Mouse (Mus musculus) ovary, postnatal 10 days (tissue): ENCODE results near the gene Gm26897.

Experiments used
- DNase-seq: peaks from one replicate; pipeline ENCODE4 v3.0.0; 2022; ENCODE audit warnings: low spot score

Gm26897 gene

DNA sequence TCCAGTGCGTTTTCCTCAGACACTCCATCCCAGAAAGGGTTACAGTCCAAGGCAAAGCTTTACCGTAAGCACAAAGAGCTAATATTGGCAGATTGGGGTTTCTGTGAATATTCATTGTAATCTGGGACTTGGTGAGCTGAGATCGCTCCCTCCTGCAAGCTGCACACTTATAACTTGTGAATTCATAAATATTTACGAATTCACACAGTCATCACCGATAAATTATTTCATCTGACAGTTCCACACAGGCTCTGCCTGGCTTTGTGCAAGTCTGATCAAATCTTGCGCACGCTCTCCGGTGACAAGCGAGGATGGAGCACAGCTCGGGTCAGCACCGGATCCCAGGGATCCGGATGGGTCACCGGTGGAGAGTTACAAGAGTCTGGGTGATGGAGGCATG lies 16.4 kb downstream of the Gm26897 start:
- no peak for DNase-seq

DNA sequence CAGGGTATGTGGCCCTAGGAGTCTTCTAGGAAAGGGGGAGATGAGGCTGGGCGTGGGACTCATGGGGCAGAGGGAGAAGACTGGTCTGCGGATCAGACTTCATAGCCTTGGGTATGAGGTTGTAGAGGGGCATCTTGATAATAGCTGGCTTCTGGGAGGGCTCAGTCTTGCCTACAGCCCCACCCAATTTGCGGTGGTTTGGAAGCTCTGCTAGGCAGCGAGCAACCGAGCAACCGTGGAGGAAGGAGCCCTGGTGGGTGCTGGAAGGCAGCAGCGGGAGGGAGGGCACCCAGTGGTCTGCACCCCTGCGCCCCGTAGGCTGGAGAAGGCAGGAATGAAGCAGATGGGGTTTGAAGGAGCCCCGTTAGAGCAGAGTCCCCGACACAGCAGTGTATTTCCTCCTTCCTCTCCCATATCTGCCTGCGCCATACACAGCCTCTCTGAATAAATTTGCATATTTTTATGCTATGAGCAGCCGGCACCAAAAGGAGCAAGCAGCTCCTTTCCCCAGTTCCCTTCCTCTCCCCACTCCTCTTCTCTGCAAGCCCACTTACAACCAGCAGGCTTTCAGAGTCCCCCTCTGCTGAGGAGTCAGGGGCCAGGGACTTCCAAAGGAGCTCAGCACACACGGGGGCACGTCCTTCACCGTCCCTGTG lies 20.9 kb downstream of the Gm26897 start:
- DNase-seq: no peak

DNA sequence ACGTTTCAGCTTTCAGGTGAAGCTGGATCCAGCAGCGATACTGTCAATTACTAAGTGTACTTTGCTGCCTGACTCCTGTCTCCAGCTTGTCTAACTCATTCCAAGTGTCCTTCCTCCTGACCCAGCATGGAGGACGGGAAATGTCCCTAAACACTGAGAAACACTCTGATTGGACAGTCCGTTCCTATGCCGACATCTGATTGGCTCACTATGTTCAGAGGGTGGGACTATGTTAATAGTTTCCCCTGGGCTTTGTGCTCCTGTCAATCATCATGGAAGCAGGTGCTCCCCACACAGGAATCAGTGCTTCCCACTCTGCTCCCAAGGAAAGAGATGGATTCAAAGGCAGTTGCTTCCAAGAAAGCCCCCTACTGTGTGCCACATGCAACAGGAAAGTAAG lies 21.6 kb downstream of the Gm26897 start:
- DNase-seq: no peak

DNA sequence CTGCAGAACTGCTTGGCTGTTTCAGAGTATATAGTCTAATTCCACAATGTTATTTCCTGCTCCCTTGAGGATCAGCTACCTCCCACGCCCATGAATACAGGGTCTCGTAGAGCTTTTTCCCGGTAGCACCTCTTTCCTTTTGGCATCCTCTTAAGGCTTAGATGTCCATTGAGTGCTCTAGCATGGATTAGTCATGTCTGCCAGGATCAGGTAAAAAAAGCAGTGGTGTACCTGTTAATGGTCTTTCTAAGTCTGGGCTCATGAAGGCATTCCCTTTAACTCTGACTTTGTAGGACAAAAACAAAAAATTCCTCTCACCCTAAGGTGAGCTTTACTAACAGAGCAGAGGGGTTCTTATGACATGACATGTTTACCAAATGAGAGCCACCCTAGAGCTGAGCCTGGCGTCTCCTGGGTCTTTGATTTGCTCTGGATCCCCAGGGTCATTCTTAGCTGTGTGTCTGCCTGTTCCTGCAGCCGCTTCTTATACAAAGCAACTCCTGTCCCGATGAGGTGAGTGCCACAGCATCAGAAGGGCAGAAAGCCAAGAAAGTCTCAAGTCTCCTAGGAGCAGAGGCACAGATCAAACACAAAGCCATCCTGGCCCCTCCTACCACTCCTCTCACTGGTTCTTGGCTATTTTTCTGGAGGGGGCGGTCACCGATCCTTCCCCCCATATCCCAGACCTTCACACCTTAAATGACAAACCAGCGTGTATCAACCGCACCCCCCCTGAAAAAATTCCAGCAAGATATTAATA lies 27.2 kb downstream of the Gm26897 start:
- no peak for DNase-seq

- no peak for DNase-seq
Observed at GRCm38 (mm10) chr5:111761574-111761973, 27.9 kb downstream of the Gm26897 start.

DNA sequence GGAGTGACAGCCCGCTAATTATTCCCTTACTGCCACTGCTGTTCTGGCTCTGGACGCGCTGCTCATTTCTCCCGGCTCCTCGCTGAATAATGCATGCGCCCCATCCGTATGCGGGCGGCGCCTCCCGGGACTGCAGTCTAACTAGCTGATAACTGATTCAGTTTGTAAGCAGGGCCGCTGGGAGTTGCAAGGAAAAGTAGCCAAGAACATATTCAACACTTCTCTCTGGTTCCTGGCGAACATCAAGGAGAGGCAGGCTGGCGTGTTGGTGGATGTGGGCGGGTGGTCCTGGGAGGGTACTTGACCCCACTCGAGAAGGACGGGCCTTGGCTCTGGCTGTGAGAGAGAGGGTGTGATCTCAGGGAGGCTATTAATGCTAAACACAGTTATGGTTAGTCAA lies 28.4 kb downstream of the Gm26897 start:
- no peak for DNase-seq

DNA sequence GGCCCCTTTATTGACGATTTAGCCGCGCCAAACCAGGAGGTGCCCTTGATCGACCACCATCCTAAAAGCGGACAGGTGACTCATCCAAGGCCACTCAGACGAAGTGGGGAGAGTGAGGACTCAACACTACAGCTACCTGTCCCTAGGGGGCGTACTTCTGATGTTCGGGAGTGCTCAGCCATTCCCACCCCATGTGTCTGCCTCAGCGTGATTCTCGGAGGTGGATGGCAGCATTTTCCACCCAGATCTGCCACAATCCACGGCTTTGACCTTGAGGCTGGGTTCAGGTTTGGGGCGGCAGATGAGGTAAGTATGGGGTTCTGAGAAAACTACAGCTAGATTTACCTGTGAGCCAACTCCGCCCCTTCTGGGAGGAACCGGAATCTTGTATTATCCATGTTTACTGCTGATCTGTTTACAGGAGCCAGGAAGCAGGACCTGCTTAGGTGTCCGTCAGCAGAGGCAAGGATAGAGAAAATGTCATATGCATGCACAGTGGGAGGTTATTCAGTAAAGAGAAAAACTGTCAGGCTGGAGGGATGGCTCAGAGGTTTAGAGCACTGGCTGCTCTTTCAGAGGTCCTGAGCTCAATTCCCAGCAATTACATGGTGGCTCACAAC lies 32.1 kb downstream of the Gm26897 start:
- DNase-seq: no peak

DNA sequence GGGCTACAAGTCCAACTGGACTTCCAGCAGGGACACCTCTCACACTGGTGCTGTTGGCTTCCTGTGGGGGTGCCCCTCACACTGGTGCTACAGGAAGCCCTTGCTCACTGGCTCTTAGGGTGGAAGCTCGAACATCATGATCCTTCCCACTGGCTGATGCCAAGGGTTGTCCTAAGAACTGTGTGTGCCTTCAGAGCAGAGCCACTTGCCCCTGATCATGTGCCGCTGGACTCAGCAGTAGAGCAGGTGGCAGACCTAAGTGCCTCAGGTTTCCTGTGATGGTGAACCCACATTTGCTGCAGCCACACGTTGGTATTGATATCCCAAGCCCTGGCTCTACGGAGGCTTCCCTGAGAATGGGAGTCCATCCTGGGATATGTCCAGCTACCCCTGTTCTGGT lies 33.0 kb downstream of the Gm26897 start:
- no peak for DNase-seq

DNA sequence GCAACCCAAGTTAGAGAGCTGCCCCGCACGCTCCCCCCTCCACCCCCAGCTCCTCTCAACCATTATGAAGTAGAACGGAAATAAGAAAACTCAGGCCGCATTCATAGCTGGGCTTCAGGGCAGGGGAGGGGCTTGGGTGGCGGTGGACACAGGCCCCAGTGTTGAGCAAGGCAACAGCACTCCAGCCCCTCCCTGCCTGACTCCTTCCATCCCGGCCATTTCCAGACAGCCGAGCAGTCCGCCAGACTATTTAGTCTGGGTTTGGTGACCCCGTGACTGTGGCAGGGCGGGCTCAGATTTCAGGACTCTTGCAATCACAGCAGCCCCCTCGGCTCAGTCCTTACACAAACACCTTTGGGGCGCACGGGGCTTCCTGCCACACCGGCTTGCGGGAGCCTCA lies 36.5 kb downstream of the Gm26897 start:
- no peak for DNase-seq

DNA sequence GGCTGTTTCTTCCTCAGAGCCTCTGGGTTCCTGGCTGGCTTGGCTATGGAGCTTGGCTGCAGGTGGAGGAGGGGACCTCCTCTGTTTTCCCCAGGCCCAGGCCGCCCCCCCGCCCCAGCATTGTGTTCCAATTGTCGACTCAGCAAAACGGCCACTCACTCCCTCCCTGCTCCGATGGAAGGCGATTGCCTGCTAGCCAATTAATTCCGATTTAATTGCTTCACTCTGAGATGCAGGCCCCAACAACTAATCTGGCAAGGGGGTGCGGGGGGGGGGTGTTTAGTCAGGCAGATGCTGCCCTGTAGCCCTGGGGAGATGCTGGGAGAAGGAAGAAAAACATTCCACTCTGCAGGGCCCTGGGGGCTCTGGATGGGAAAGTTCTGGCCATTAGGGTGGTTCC lies 38.4 kb downstream of the Gm26897 start:
- no peak for DNase-seq

DNA sequence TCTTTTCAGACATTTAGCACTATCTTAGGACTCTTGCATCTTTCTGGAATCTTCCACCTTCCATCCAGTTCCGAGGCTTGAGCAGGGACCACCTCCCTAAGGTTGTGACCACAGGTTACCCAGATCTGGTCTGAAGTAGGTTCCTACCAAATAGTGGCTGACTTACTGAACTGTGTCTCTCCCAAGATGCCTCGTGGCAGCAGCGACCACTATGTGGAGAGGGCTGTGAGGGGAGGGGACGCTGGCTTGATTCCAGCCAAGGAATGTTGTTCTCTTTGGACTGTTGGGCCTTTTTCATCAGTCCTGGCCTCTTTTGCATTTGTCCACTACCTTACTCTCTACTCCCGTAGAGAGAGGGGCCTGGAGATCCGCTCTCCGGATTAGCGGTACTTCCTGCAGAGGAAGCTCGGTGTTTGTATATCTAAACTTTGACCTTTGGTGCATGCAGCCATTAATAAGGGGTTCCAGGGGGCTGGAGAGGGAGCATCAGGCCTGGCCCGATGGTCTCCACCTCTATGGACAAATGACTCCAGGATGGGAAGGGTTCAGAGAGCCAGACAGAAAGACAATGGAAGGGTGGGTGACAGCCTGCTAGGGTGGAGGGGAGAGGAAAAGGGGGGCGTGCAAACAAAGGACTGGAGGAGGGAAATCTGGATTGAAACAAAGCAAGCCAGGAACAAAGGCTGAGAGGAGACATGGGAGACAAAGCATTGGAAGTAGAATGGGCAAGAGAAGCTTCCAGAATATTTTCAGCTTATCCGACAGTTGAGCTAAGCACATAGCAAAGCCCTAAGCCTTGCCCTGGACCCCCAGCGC lies 39.1 kb downstream of the Gm26897 start:
- DNase-seq: no peak

DNA sequence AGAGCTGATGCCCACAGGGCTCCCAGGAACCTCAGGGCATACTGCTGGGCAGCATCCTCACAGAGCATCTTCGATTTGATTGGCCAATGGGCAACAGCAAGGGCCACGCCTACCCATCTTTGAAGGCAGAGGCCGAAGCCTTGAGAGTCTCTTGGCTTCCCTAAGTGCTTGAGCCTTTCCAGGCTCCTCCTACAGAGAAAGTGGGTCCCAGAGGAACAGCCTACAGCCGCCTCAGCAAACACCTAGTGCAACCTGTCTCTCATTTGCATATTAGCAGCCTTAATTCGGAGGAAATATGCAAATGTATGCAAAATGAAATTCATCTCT lies 39.6 kb downstream of the Gm26897 start:
- DNase-seq: no peak

DNA sequence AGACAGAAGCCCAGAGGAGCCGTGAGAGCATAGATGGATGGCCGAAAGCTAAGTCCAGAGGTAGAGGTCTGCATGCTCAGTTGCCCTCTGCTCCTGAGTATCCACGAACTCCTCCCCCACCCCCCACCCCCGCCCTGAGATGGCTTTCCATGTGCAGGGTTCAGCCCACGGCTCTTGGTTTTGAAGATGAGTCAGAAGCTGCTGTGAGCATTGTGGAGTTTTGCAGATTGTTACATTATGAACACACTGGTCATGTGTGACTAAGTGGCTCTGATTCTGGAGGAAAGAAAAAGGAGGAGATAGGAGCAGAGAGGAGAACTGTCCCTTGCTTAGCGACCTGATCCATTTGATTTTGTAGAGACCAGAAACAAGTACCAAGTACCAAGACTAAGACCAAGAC lies 42.5 kb downstream of the Gm26897 start:
- DNase-seq: no peak

DNA sequence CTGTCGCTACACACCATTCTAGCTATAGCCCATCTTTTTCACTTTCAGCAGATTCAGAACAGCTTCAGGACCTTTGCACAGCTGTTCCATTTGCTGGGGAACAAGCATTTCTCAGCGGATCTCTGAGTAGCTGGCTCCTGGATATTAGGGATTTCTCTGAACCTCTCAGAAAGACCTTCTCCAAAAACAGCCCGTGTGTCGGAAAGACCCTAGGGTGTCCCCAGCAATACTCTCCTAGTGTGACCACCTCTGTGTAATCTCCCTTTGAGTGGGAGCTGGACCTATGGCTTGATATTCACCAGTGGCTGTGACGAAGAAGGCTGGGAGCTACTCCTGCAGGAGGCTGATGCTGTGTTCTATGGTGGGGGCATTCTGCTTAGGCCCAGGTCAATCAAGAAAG lies 44.4 kb downstream of the Gm26897 start:
- DNase-seq: no peak

GRCm38 (mm10) chr5:111779776-111780485 lies 46.2 kb downstream of the Gm26897 start:
- DNase-seq: no peak
